Mouse (Mus musculus) urinary bladder, postnatal 14 days (tissue): ENCODE results near the gene Homer3.

Experiments used
- DNase-seq: peaks from one replicate; pipeline ENCODE4 v3.0.0; 2021; ENCODE audit warnings: low spot score

Gene Homer3

DNA sequence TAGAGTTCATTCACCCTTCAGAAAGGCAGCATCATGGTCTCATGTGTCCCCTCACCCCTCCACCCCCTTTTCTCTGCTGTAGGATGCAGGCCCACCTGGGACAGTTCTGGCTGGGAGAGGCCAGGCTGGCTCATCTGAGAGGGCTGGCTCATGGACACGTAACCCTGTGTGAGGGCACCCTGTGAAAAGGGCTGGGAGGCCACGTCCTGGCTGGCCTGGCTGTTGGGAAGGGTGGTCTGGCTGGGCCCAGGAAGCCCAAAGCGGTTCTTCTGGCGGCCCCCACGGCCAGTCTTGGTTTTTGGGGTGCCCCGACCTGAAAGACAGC is 50.2 kb downstream of the Homer3 start:
- no peak for DNase-seq

DNA sequence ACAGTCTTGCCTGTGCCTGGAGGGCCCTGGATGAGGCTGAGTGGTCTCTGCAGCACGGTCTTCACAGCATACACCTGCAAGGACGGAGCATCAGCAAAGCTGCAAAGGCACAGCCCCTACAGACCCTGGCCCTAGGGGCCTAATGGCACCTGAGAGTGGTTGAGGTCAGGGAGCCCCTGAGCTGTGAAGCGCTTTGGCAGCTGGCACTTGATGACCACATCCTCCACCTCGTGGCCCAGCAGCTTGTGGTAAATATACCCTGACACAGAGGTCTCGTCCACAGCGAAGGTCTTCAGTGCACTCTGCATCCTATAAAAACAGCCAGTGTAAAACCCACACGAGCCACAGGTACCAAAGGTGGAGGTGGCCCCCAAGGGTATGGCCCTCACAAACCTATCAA is 56.3 kb downstream of the Homer3 start:
- DNase-seq = no peak

DNA sequence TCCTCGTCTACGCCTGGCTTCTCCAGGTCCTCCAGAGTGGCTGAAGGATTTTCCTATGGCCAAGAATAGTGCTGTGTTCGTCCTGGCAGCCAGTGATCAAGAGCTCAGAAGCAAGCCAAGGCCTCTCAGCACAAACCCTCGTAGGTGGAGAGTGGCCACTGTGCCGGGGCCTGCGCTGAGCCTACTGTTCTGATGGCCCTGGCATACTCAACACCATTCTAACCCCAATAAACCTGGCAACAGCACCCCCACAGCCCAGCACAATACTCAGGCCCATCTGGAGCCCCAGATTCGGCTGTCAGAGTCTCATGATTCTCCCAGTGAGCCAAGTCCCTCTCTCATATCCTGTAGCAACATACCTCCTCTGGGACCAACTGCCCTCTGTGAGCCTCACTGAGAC is 58.0 kb downstream of the Homer3 start:
- DNase-seq = no peak

DNA sequence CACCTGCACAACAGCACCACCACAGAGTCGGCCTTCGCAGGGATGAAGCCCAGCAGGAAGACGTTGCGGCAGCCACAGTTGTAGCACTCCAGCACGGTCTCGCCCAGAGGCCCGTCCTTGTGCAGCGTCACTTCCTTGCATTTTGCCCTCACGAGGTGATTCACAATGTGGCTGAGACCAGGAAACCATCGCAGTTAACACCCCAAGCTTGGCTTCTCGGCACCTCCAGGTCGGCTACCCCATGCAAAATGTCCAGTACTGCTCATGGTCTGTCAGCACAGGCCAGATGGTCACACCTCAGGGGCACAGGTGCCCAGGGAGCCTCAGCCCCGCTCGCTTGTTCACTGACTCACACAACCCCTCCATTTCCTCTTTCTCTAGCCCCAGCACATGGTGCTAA is 59.4 kb downstream of the Homer3 start:
- DNase-seq = no peak

DNA sequence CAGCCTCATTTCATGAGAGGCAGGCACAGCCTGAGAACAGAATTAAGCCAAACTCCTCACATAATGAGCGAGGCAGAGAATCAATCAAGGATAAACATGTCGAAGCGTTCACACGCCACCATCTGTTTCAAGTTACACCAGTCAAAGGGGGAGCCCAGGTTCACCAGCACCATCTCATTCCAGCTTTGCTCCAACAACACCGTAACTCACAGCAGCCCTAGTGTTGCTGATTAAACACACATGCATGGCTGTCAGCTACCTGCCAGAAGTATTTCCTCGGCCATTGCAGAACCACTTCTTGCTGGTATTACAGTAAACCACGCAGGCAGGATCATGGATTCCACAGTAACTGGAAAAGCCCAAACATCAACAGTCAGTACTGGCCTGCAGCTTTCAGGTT is 60.4 kb downstream of the Homer3 start:
- no peak for DNase-seq

DNA sequence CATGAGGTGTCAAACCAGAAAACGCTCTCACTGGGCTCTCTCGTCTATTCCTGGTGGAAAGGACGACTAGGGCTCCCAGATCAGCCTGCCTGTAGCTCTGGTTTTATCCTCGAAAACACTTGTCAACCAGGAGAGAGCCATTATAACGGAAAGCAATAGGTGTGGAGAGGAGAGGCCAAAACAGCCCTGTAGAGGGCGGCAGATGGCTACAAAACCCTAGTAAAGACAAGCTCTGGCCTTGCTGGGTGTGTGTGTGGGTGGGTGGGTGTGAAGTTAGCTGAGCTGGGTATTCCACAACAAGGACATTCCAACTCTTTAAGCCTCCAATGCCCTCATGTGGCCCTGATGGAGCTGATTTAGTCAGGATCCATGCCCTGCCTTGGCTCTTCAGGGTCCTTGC is 61.1 kb downstream of the Homer3 start:
- no peak for DNase-seq
